ENCODE assay signal across 10 mouse cellular contexts in genomic region chr5:125614348-125614747, GRCm38 (mm10).
A peak's percentile ranks its signal among the peaks of the same experiment; 100 is the strongest.
DNase-seq lines count a peak whose midpoint lies in the region; ATAC-seq and TF ChIP-seq lines count a peak whose summit lies in the region.
"Had no signal": no experiment of that assay in that cellular context is flagged by ENCODE, and none has a peak within 500 bp of the region (broad histone marks: within the 10 kb centered on the region; RNA-seq: fewer than 3 reads in every experiment).

No protein-coding gene starts in this region.

- H3K27ac ChIP-seq in gastrocnemius, adult 2 months: no peak overlapping the region
- H3K27ac ChIP-seq in liver, embryonic 14.5 days: no peak overlapping the region
- no peak overlapping the region for H3K27ac ChIP-seq in liver, embryonic 12.5 days
- no peak overlapping the region for H3K27ac ChIP-seq in bone marrow, adult 2 months (ENCODE audit: control insufficient read depth, insufficient read depth, low read depth, low read length, poor library complexity)
- H3K27ac ChIP-seq in olfactory bulb, adult 2 months (ENCODE audit: insufficient read depth, low read depth, low read length): no peak overlapping the region

- no peak overlapping the region for H3K4me3 ChIP-seq in gastrocnemius, adult 2 months
- no peak overlapping the region for H3K4me3 ChIP-seq in liver, embryonic 14.5 days (ENCODE audit: insufficient read depth in 1 of 2, low read depth in 2 of 2, low read length in 2 of 2)
- no peak overlapping the region for H3K4me3 ChIP-seq in liver, embryonic 12.5 days
- H3K4me3 ChIP-seq in bone marrow, adult 2 months (replicated peaks; ENCODE audit: control insufficient read depth, low read depth, low read length): no peak overlapping the region
- H3K4me3 ChIP-seq in olfactory bulb, adult 2 months (ENCODE audit: insufficient read depth, low read depth, low read length): no peak overlapping the region

- TF ChIP-seq EP300 in liver, embryonic 14.5 days (IDR thresholded peaks at IDR 0.05; ENCODE audit: low read depth): no peak

- intact Hi-C loops in gastrocnemius, adult 2 months (cut with DNase I): no loop called here

- no peak overlapping the region for H3K4me2 ChIP-seq in liver, embryonic 14.5 days (ENCODE audit: low read depth)
- no peak overlapping the region for H3K4me2 ChIP-seq in liver, embryonic 12.5 days

- 0 out of 2 replicates have a peak, but pooled peaks have one; percentile 19 for TF ChIP-seq CTCF in gastrocnemius, adult 2 months (IDR thresholded peaks at IDR 0.05)
- peak; percentile 49; the same call in 1 of the 2 replicates for TF ChIP-seq CTCF in liver, embryonic 14.5 days (IDR thresholded peaks at IDR 0.05; ENCODE audit: low read depth)
- peak; percentile 19; the same call in 1 of the 2 replicates for TF ChIP-seq CTCF in bone marrow, adult 2 months (IDR thresholded peaks at IDR 0.05; ENCODE audit: control insufficient read depth, insufficient read depth, low read length)
- peak; percentile 31; the same call in 1 of the 2 replicates for TF ChIP-seq CTCF in olfactory bulb, adult 2 months (IDR thresholded peaks at IDR 0.05; ENCODE audit: insufficient read depth, low read depth, low read length)

- no peaks in the 10 kb centered on the region for H3K4me1 ChIP-seq in liver, embryonic 14.5 days (replicated peaks; ENCODE audit: control insufficient read depth in 2 of 2, insufficient read depth in 2 of 2, low read length in 1 of 2)
- no peaks in the 10 kb centered on the region for H3K4me1 ChIP-seq in liver, embryonic 12.5 days
- no peaks in the 10 kb centered on the region for H3K4me1 ChIP-seq in bone marrow, adult 2 months (ENCODE audit: control insufficient read depth, insufficient read depth, low read length)
- peaks cover 5% of the 10 kb centered on the region; the same call in 1 of the 2 replicates for H3K4me1 ChIP-seq in olfactory bulb, adult 2 months (ENCODE audit: control insufficient read depth, insufficient read depth, low read length)

- H3K36me3 ChIP-seq in liver, embryonic 14.5 days (replicated peaks; ENCODE audit: control insufficient read depth, insufficient read depth, low read depth): no peaks in the 10 kb centered on the region
- no peaks in the 10 kb centered on the region for H3K36me3 ChIP-seq in liver, embryonic 12.5 days

- TF ChIP-seq POLR2A in bone marrow, adult 2 months (IDR thresholded peaks at IDR 0.05; ENCODE audit: borderline replicate concordance, control insufficient read depth, low read depth, low read length): no peak
- TF ChIP-seq POLR2A in olfactory bulb, adult 2 months (IDR thresholded peaks at IDR 0.05; ENCODE audit: insufficient read depth, low read depth, low read length): no peak

- no peaks in the 10 kb centered on the region for H3K27me3 ChIP-seq in liver, embryonic 14.5 days (ENCODE audit: control insufficient read depth, insufficient read depth, low read length)
- no peaks in the 10 kb centered on the region for H3K27me3 ChIP-seq in liver, embryonic 12.5 days (replicated peaks)
- H3K27me3 ChIP-seq: Patski had no signal

- DNase-seq in gastrocnemius, adult 2 months: no peak
- DNase-seq in gastrocnemius, postnatal 4 days (ENCODE audit: low spot score in 2 of 2): no peak
- no peak for DNase-seq in liver, embryonic 14.5 days (ENCODE audit: low read depth in 3 of 3, low spot score in 3 of 3)
- no peak for DNase-seq in spleen, adult 12 weeks (ENCODE audit: low spot score)
- DNase-seq: cerebellum, adult 9-10 months had no signal

- no peak for ATAC-seq in liver, embryonic 14.5 days (ENCODE audit: insufficient read depth)
- ATAC-seq in liver, embryonic 12.5 days: no peak
- no peak for ATAC-seq in monocyte, adult 5-6 weeks (replicated peaks; ENCODE audit: insufficient number of reproducible peaks, low FRiP score, low TSS enrichment, poor library complexity, severe bottlenecking)
- ATAC-seq: Patski had no signal

- WGBS in liver, embryonic 14.5 days (ENCODE audit: insufficient replicate concordance): 35% methylated on average over 2 of the region's 2 CpGs
- 32% methylated on average over 2 of the region's 2 CpGs for WGBS in liver, embryonic 12.5 days (ENCODE audit: insufficient replicate concordance)
- WGBS in bone marrow, adult 2 months: 45% methylated on average over 2 of the region's 2 CpGs
- 60% methylated on average over 2 of the region's 2 CpGs for WGBS in olfactory bulb, adult 2 months

- no peaks in the 10 kb centered on the region; the same call in 1 of the 2 replicates for H3K9me3 ChIP-seq in liver, embryonic 14.5 days (ENCODE audit: control insufficient read depth, low read length)
- peaks cover 60% of the 10 kb centered on the region for H3K9me3 ChIP-seq in liver, embryonic 12.5 days (replicated peaks)

- no peak overlapping the region for H3K9ac ChIP-seq in liver, embryonic 14.5 days (replicated peaks)
- H3K9ac ChIP-seq in liver, embryonic 12.5 days: no peak overlapping the region
